ENCODE assay signal across 15 mouse cellular contexts in the genomic region with DNA sequence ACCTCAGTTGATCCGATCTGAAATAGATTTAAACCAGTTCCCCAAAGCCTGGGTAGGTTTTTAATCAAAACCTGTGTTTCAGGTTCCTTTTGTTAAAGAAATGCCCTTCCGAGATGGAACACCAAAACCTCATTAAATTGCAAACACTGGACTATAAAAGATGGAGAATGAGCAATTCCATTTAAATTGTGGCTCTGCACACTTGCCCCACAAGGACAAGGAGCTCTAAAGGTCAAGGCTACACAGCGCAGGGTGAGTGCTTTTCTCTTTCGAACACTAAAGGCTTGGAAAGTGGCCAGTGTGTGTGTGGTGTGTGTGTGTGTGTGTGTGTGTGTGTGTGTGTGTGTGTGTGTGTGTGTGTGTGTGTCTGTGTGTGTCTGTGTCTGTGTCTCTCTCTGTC.
A peak's percentile ranks its signal among the peaks of the same experiment; 100 is the strongest.
DNase-seq lines count a peak whose midpoint lies in the region; ATAC-seq and TF ChIP-seq lines count a peak whose summit lies in the region.
"Had no signal": no experiment of that assay in that cellular context is flagged by ENCODE, and none has a peak within 500 bp of the region (broad histone marks: within the 10 kb centered on the region; RNA-seq: fewer than 3 reads in every experiment).

No protein-coding gene starts in this region.

- no peak for TF ChIP-seq CTCF in hindbrain, postnatal 0 days (IDR thresholded peaks at IDR 0.05; ENCODE audit: low read depth)
- no peak for TF ChIP-seq CTCF in brain, embryonic 14.5 days (IDR thresholded peaks at IDR 0.05; ENCODE audit: borderline replicate concordance, extremely low read depth, insufficient read depth, insufficient read length)

- no peak for ATAC-seq in hindbrain, postnatal 0 days
- ATAC-seq in hindbrain, embryonic 14.5 days (ENCODE audit: low FRiP score): no peak
- ATAC-seq in midbrain, embryonic 13.5 days: peak; percentile 29; the same call in 1 of the 2 replicates
- ATAC-seq: hindbrain, embryonic 16.5 days had no signal

- 45% methylated on average over 4 of the region's 4 CpGs for WGBS in hindbrain, postnatal 0 days
- WGBS in hindbrain, embryonic 14.5 days: 35% methylated on average over 4 of the region's 4 CpGs
- whole genome bisulfite sequencing in midbrain, embryonic 13.5 days: 15% methylated on average over 4 of the region's 4 CpGs

- no peak overlapping the region for H3K27ac ChIP-seq in hindbrain, postnatal 0 days
- H3K27ac ChIP-seq in hindbrain, embryonic 14.5 days: no peak overlapping the region
- H3K27ac ChIP-seq in midbrain, embryonic 13.5 days: peak overlapping the region; percentile 66
- H3K27ac ChIP-seq: gastrocnemius, adult 2 months; lung, embryonic 15.5 days had no signal

- H3K9ac ChIP-seq in hindbrain, postnatal 0 days (replicated peaks; ENCODE audit: low read length): no peak overlapping the region
- H3K9ac ChIP-seq in hindbrain, embryonic 14.5 days: no peak overlapping the region
- no peak overlapping the region for H3K9ac ChIP-seq in midbrain, embryonic 13.5 days (replicated peaks)
- H3K9ac ChIP-seq: lung, embryonic 15.5 days had no signal

- H3K4me3 ChIP-seq in hindbrain, postnatal 0 days (ENCODE audit: low read length): no peak overlapping the region
- no peak overlapping the region for H3K4me3 ChIP-seq in hindbrain, embryonic 14.5 days (replicated peaks; ENCODE audit: low read length)
- no peak overlapping the region for H3K4me3 ChIP-seq in midbrain, embryonic 13.5 days (replicated peaks)
- H3K4me3 ChIP-seq: gastrocnemius, adult 2 months; lung, embryonic 15.5 days had no signal

- peaks cover 3% of the 10 kb centered on the region for H3K9me3 ChIP-seq in hindbrain, postnatal 0 days (ENCODE audit: low read length)
- peaks cover 8% of the 10 kb centered on the region; the same call in 1 of the 2 replicates for H3K9me3 ChIP-seq in hindbrain, embryonic 14.5 days (ENCODE audit: control insufficient read depth, low read length)
- H3K9me3 ChIP-seq in midbrain, embryonic 13.5 days: peaks cover 3% of the 10 kb centered on the region; the same call in 1 of the 2 replicates

- H3K36me3 ChIP-seq in hindbrain, postnatal 0 days (ENCODE audit: insufficient read depth, low read length): no peaks in the 10 kb centered on the region
- no peaks in the 10 kb centered on the region for H3K36me3 ChIP-seq in hindbrain, embryonic 14.5 days (replicated peaks; ENCODE audit: control insufficient read depth, insufficient read depth)
- no peaks in the 10 kb centered on the region for H3K36me3 ChIP-seq in midbrain, embryonic 13.5 days
- H3K36me3 ChIP-seq: lung, embryonic 15.5 days had no signal

- no peak overlapping the region for H3K4me2 ChIP-seq in hindbrain, postnatal 0 days (ENCODE audit: low read depth, low read length)
- H3K4me2 ChIP-seq in hindbrain, embryonic 14.5 days (replicated peaks): no peak overlapping the region
- H3K4me2 ChIP-seq in midbrain, embryonic 13.5 days (replicated peaks): no peak overlapping the region
- H3K4me2 ChIP-seq: liver, embryonic 11.5 days; lung, embryonic 15.5 days had no signal

- H3K4me1 ChIP-seq in hindbrain, postnatal 0 days (ENCODE audit: insufficient read depth, low read length): no peaks in the 10 kb centered on the region
- peaks cover 7% of the 10 kb centered on the region for H3K4me1 ChIP-seq in hindbrain, embryonic 14.5 days (replicated peaks; ENCODE audit: control insufficient read depth, insufficient read depth, low read length)
- peaks cover 26% of the 10 kb centered on the region for H3K4me1 ChIP-seq in midbrain, embryonic 13.5 days (replicated peaks)
- H3K4me1 ChIP-seq: lung, embryonic 15.5 days had no signal

- peak; percentile 14 for DNase-seq in hindbrain, postnatal 0 days (ENCODE audit: low spot score)
- DNase-seq in hindbrain, embryonic 14.5 days (ENCODE audit: low spot score): no peak
- DNase-seq in ZHBTc4 (ENCODE audit: low read depth, low spot score): peak; percentile 69
- DNase-seq in brain, embryonic 14.5 days (ENCODE audit: low read depth): peak; percentile 66
- DNase-seq in cerebellum, postnatal 14 days: no peak
- no peak for DNase-seq in cerebellum, adult 11 months
- DNase-seq: cerebellum, adult 9-10 months; gastrocnemius, adult 2 months; heart, adult 18-20 months; kidney, adult 8-10 months; kidney, postnatal 4 days had no signal

- H3K27me3 ChIP-seq in hindbrain, postnatal 0 days (ENCODE audit: insufficient read depth, low read length): no peaks in the 10 kb centered on the region
- no peaks in the 10 kb centered on the region for H3K27me3 ChIP-seq in hindbrain, embryonic 14.5 days (ENCODE audit: control insufficient read depth, insufficient read depth, low read length)
- H3K27me3 ChIP-seq in midbrain, embryonic 13.5 days: no peaks in the 10 kb centered on the region
- H3K27me3 ChIP-seq: lung, embryonic 15.5 days had no signal

- no peak for TF ChIP-seq POLR2A in brain, embryonic 14.5 days (IDR thresholded peaks at IDR 0.05; ENCODE audit: borderline replicate concordance, extremely low read depth, insufficient read depth, insufficient read length, poor library complexity, severe bottlenecking)

Comparison
In these comparisons a context has a peak if more than half of its experiments do, and no peak if none do; other contexts are left out.
1. DNase-seq: peak in hindbrain, postnatal 0 days (single experiment), ZHBTc4 (single experiment) and brain, embryonic 14.5 days (single experiment); none in hindbrain, embryonic 14.5 days (single experiment), cerebellum, postnatal 14 days (0 of 2) and cerebellum, adult 11 months (single experiment).